Mouse (Mus musculus): ENCODE measurements around the gene Cep126.

- TF ChIP-seq CTCF (IDR thresholded peaks at IDR 0.05) (no peak), EP300 (IDR thresholded peaks at IDR 0.05) (no peak)
Measured at GRCm38 (mm10) chr9:8035546-8035945, 98.5 kb downstream of the Cep126 start.
